Mouse (Mus musculus) olfactory bulb, adult 2 months (tissue): ENCODE measurements around the gene Ptcra.

Experiments used
- CTCF ChIP-seq: fragments of 200-500 bp; IDR thresholded peaks from 2 replicates; pipeline ENCODE4 v1.5.1; 2012; ENCODE audit warnings: low read depth, mild to moderate bottlenecking, low read length, moderate library complexity; ENCODE audit not compliant: insufficient read depth
- POLR2A ChIP-seq: fragments of 200-500 bp; IDR thresholded peaks from 2 replicates; pipeline ENCODE4 v1.6.1; 2012; ENCODE audit warnings: mild to moderate bottlenecking, low read depth, low read length, moderate library complexity; ENCODE audit not compliant: insufficient read depth

DNA sequence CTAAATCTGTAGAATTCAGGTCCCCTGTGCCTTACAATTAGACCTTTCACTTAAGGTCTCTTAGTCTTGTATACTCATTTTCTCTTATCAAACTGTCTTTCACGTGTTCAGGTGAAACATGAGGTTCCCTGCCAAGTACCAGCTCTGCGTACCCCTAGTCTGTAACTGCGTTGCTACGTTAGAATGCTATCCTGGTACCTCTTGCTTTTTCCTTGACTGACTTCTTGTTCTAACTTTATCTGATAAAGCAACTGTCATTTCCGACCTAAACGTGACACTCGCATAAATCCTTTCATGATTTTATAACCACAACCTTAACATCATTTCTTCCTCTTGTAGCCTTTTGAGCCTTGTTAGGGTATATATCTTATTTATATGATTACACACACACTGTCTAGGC, 51.1 kb downstream of the Ptcra start:
- TF ChIP-seq CTCF (no peak), POLR2A (no peak)
